Mouse (Mus musculus) myocyte (in vitro differentiated cells): ENCODE measurements around the gene Prex1.

Experiments
- CEBPB ChIP-seq: IDR thresholded peaks from 2 replicates; pipeline ENCODE4 v1.6.1; 2011; ENCODE audit warnings: mild to moderate bottlenecking, moderate library complexity; ENCODE audit not compliant: poor library complexity, insufficient read depth, severe bottlenecking
- E2F4 ChIP-seq: IDR thresholded peaks from one replicate; pipeline ENCODE4 v1.6.1; 2011; ENCODE audit warnings: mild to moderate bottlenecking, control low read depth, moderate library complexity; ENCODE audit not compliant: insufficient read depth
- MAX ChIP-seq: IDR thresholded peaks from one replicate; pipeline ENCODE4 v1.6.1; 2011; ENCODE audit warnings: low read depth, mild to moderate bottlenecking, control low read depth
- MYOD1 ChIP-seq, 3 experiments: IDR thresholded peaks; one replicate each; pipeline ENCODE4 v1.6.1; 2011; ENCODE audit warnings: control low read depth in 2 of 3, low read depth in 2 of 3, mild to moderate bottlenecking in 2 of 3, moderate library complexity in 1 of 3; ENCODE audit not compliant: insufficient read length in 2 of 3, control insufficient read depth in 1 of 3
- MYOG ChIP-seq, 3 experiments: IDR thresholded peaks; one replicate each; pipeline ENCODE4 v1.6.1; 2011; ENCODE audit warnings: control low read depth in 2 of 3, low read depth in 2 of 3, mild to moderate bottlenecking in 2 of 3; ENCODE audit not compliant: insufficient read length in 2 of 3, control insufficient read depth in 1 of 3, insufficient read depth in 1 of 3
- POLR2A ChIP-seq: IDR thresholded peaks from one replicate; pipeline ENCODE4 v1.6.1; 2011; ENCODE audit warnings: low read depth, mild to moderate bottlenecking, control low read depth, moderate library complexity; ENCODE audit not compliant: insufficient read length
- POLR2AphosphoS2 ChIP-seq: IDR thresholded peaks from one replicate; pipeline ENCODE4 v1.6.1; 2011; ENCODE audit warnings: low read depth, control low read depth; ENCODE audit not compliant: insufficient read length
- TCF12 ChIP-seq: IDR thresholded peaks from one replicate; pipeline ENCODE4 v1.6.1; 2011; ENCODE audit warnings: mild to moderate bottlenecking, control low read depth; ENCODE audit not compliant: poor library complexity, insufficient read depth, severe bottlenecking
- TCF3 ChIP-seq: IDR thresholded peaks from one replicate; pipeline ENCODE4 v1.6.1; 2011; ENCODE audit warnings: low read depth, control low read depth; ENCODE audit not compliant: insufficient read length
- USF1 ChIP-seq: IDR thresholded peaks from one replicate; pipeline ENCODE4 v1.6.1; 2011; ENCODE audit warnings: low read depth, mild to moderate bottlenecking, control low read depth, moderate library complexity

- TF ChIP-seq POLR2A (no peak), TCF12 (no peak), TCF3 (no peak), E2F4 (no peak), MYOG (IDR thresholded peaks at IDR 0.05; ENCODE audit: control insufficient read depth in 1 of 3, insufficient read depth in 1 of 3, insufficient read length in 2 of 3, low read depth in 2 of 3) (no peak), CEBPB (no peak), USF1 (no peak), POLR2AphosphoS2 (no peak), MYOD1 (IDR thresholded peaks at IDR 0.05; ENCODE audit: control insufficient read depth in 1 of 3, insufficient read length in 2 of 3, low read depth in 2 of 3) (no peak), MAX (no peak)
Measured at GRCm38 (mm10) chr2:166632571-166633361, 80.9 kb downstream of the Prex1 start.
